Mouse (Mus musculus) urinary bladder, postnatal 4 days (tissue): ENCODE results near the gene Skp1a.
"Not testable (repeated sequence)": the region's sequence is repeated elsewhere in the genome, so short reads cannot be mapped to it uniquely, and the experiment has no call there.

Experiments
- DNase-seq, 2 experiments: peaks; one replicate each; pipeline ENCODE4 v3.0.0; 2021 to 2022; ENCODE audit warnings: low spot score in 2 of 2

Skp1a gene

DNA sequence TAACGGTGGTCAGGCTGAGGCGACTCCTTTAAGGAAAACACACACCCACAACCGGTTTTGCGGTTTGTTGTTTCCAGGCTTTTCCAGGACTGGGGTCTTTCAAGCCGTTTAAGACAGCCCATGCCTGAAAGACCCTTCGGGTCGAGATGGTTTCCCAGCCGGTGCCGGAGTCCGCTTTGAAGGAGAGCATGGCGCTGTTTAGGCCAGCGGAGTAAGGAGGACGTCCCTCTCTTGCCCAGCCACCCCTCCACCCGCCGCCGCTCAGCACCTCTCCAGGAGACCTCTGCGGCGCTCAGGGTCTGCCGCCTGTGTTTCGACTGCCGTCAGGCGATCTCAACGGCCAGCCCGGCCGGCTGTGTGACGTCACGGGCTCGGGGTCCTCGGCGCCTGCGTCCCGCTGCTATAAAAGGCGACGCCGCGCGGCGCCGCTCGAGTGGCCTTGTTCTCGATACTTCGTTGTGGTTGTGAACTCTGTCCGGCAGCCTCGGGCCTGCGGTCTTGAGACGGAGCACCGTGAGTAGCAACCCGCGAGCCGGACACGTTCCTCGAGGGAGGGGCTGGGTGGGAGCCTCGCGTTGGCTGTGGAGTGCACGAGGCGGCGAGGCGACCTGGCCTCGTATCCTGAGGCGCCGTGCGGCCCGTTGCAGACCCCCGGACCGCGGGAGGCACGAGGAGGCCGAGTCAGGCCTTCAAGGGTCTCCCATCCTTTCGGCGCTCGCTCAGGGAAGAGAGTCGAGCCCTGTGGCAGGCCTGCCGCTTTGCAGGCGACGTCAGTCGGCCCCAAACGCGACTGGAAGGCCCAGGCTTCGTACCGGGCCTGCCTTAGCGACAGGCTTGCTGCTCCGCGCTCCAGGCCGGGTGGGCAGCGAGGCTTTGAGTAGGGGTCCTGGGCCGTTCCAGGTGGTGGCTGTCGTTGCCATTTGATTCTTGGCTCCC is at the start of gene Skp1a:
Gene Skp1a (plus strand): TSS at position 390 of the 936 bp plus-strand sequence.
- peak; percentile 91 to 95 for DNase-seq

DNA sequence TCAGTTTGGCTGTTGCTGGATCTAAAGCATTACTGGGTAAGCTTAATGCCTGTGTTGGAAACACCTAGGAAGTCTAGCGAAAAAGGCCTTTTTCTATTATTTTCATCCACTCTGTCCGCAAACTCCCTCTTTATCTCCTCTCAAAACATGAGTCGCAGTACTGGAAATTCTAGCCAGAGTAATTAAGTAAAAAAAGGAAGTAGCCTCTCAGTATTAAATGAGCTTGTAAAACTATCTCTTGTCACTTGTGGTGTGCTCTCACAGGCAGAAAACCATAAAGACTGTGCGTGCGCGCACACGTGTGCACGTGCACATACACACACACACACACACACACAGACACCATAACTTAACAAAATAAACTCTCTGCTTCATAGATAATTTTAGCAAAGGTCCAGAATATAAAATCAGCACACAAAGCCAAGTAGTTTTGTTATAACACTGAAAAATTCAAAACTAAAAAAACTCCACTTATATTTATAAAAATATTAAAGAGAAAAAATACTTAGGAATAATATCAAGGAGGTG is 35.2 kb upstream of the Skp1a start:
- not testable (repeated sequence) for DNase-seq

GRCm38 (mm10) chr11:52213887-52214286 is 17.9 kb upstream of the Skp1a start, which contains the start of gene Olfr1371:
Gene Olfr1371 (minus strand): TSS chr11:52213987.
- no peak for DNase-seq

DNA sequence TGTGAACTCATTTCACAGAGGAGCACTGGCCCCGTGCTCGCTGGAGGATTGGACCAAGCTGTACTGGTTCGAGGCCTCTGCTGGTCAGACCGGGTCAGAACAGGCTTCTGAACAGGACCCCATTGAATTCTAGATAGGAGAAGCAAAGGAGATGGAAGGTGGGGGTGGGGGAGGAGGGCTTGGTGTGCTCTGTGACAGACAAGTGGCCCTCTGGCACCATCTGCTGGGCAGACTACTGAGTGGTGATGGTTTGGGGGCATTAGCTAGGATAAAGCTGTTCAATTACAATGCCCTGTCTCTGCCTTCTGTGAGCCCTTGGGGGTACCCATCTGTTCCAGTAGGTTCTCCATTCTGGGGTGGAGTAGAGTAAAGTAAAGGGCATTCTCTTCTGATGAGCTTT is 11.5 kb upstream of the Skp1a start:
- peak; percentile 48 to 68 for DNase-seq

- DNase-seq = not testable (repeated sequence)
Measured at GRCm38 (mm10) chr11:52221921-52222320, 9.9 kb upstream of the Skp1a start.

DNA sequence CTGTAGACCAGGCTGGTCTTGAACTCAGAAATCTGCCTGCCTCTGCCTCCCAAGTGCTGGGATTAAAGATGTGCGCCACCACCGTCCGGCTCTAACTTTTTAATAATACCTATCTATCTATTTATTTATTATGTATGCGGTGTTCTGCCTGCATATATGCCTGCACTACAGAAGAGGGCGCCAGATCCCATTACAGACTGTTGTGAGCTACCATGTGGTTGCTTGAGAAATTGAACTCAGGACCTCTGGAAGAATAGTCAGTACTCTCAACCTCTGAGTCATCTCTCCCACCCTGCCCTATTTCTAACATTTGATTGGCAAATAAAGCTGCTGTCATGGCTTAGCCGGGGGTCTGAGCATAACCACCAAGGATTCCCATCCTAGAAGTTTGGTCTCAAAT is 8.9 kb upstream of the Skp1a start:
- no peak for DNase-seq

- DNase-seq = peak; percentile 58 to 78
Measured at GRCm38 (mm10) chr11:52223968-52224682, 7.7 kb upstream of the Skp1a start.

DNA sequence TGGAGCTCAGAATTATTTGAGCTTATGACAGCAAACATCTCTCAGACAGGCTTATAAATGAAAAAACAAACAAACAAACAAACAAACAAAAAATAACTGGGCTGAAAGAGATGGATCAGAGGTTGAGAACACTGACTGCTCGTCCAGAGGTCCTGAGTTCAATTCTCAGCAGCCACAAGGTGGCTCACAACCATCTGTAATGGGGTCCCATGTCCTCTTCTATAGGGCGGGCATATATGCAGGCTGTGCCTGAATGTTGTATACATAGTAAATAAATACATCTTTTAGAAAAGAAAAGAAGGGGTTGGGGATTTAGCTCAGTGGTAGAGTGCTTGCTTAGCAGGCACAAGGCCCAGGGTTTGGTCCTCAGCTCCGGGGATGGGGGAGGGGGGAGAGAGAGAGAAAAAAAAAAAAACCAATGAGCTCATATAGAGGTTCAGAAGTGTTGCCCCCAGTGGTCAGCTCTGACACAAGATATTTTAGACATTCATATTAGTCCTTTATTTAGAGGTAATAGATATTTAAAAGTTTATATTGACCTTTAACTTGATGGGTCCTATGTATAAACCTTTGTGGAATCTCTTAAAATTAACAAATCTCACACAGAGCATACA is 5.7 kb upstream of the Skp1a start:
- no peak for DNase-seq

GRCm38 (mm10) chr11:52227053-52227452 is 4.7 kb upstream of the Skp1a start:
- no peak for DNase-seq

DNA sequence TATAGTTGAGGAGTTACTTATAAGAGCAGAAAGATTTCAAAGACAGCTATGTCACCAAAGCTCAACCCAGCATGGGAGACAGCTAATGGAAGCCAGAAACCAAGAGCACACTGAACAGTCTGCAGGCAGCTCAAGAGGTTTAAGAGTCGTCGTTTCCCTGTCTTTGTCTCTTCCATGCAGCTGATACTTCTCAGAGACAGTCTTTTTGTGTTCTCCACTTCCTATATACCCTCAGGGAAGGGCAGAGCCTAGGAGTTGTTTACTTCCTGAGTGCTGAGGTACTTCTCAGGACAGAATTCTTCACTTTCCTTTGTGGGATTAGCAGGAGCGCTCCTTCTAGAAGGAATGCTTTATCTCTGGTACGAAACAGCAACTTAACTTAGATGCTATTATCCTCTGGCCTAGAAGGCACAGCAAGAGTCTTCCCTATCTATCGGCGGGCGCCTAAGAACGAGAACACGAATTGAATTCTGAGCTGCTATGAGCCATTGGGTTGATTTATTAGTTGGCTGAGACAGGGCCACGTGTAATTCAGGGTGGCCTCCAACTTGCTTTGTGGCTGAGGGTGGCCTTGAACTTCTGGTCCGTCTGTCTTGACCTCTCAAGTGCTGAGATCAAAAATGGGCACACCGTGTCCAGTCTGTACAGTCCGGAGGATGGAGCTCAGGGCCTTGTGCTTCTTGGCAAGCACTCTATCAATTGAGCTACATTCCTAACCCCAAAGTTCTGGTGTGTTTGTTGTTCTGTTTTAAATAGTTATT is 4.1 kb upstream of the Skp1a start:
- DNase-seq = no peak

DNA sequence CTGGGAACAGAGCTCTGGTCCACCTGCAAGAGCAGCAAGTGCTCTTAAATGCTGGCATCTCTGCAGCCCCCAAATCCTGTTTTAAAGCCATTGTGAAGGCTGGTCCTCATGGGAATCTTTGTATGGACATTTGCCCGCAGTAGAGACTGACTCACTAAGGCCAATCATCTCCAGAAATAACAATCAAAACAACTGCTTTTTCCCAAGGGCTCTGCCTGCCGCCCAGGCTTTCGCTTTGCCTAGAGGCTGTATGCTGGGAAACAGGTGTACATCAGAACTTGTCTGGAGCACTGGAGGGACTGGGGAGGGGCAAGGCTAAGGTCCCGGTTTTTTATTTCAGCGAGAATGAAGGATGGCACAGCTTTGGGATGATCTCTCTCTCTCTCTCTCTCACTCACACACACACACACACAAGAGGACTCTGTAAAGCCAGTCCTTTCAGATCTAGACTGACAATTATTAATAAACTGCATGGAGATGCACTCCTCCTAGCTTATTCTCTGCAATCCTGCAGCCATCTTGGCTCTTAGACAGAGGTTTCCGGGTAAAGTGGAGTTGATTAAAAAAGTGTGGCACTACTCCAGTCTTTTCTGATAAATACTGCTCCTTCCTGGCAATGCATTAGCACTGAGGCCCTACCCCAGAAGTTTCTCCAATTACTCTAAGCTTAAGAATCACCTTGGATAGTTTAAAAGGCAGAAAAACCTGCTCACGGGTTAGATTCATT is 2.9 kb upstream of the Skp1a start:
- DNase-seq = no peak

DNA sequence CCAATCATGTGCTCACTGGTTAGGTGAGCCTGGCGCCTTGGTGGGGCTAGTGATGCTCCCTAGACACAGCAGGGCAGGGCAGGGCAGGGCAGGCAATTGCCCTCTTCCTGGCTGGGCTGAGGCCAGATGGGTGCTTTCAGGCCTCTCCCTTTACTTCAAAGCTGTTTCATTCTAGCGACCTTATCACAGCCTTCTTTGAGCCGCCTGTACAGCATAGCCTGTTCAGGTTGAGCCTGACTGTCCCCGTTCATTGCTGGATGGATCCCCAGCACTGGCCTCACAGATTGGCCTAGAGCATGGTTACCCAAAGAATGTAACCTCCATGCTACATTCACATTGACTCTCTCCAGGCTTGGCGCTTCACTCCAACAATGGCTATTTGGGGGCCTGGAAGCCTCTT is 1.1 kb upstream of the Skp1a start:
- no peak for DNase-seq

DNA sequence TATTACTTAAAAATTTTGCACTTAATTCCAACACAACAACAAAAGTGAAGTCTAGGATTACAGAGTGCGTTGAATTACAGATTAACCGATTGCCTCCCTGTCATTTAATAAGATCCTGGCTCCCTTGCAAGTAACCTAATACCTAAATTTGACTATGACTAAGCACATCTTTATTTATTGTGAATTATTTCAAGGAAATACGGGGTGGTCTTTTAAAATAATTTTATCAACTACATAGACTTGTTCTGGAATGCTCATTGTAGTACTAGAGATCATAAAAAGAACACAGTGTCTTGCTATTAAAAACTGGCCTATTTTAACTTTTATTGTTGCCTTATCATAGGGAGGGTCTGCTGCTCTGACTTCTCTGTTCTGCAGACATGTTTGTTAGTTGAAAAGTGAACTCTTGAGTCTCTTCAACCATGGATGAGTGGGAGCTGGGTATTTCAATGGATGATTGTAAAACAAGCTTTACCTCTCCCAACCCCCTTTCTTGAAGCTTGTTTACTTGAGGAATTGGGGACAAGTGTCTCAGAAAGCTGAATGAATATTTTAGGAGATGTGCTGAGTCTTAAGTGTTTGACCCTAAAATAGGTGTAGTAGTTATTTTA is 1.4 kb downstream of the Skp1a start:
- no peak for DNase-seq

GRCm38 (mm10) chr11:52233906-52234305 is 2.1 kb downstream of the Skp1a start:
- no peak for DNase-seq

GRCm38 (mm10) chr11:52234509-52234908 is 2.7 kb downstream of the Skp1a start:
- DNase-seq = no peak

DNA sequence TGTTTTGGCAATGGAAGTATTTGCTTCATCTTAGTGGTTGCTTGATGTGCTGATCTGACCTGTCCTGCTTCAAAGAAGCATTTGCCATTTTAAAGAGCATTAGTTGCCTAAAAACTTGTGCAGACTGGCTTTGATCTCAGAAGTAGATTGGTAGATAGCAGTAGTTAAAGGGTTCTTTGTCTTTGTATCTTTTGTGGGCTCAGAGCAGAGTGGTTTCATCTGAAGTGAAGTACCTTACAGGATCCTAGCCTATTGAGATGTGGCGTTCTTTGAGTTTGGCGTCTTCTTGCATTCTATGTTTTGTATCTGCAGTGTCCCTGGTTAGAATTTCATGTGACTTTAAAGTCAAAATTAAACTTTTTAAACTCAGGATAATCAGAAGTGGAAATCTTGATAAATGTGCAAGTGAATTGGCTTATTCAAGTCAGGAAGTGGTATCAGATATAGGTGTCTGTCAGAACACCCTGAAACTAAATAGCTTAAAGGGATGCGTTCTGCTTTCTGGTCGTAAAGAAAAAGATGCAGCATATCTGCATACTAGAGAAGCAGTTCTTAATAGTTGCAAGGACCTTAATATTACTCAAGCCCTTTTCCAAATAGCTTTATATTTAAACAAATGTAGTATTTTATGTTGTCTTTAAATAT is 9.2 kb downstream of the Skp1a start:
- DNase-seq = no peak

DNA sequence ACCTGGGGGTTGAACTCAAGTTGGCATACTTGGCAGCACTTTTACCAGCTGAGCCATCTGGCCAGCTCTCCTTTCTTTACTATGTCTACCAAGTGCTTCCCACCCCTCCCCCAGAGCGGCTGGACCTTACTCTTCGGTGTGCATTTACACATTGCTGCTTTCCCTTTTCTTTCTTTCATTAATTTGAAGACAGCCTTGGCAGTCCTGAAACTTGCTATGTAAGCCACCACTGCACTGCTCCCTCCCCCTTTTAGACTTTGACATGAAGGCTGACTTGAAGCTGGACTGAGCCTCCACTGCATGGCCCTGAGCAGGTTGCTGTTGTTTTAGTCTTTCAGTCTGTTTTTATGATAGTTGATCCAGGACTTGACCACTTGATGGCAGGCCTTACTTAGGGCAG is 17.7 kb downstream of the Skp1a start:
- DNase-seq = no peak

GRCm38 (mm10) chr11:52251770-52252169 is 20.0 kb downstream of the Skp1a start:
- no peak for DNase-seq

DNA sequence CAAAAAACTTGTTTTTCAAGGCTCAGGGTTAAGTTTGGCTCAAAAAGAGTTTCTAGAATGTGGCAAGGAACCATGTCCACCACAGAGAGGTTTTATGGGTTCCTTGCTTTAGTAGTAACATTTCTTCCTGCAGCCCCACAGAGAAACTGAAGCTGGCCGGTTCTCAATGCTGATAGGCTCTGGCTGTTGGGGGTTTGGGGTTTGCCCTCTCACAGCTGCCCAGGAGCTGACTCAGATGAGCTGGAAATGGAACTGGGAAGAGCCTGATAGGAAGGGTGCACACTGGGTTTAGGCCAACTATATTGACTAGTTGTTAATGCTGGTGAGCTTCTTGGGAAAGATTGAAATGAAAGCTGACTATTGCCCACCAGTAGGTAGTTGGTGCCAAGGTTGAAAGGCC is 20.9 kb downstream of the Skp1a start:
- no peak for DNase-seq
